Mouse (Mus musculus): ENCODE data around the gene Cdkn1b.

Gene Cdkn1b

GRCm38 (mm10) chr6:134920190-134921013, at the start of gene Cdkn1b:
Gene Cdkn1b (plus strand): TSS chr6:134920401.
- DNase-seq (ENCODE audit: low spot score), result peak; percentile 95

- no peak for DNase-seq (ENCODE audit: low spot score)
Measured at GRCm38 (mm10) chr6:134870887-134871286, 49.3 kb upstream of the Cdkn1b start.

GRCm38 (mm10) chr6:134872236-134872635, 48.0 kb upstream of the Cdkn1b start:
- no peak for DNase-seq (ENCODE audit: low spot score)

GRCm38 (mm10) chr6:134873018-134873417, 47.2 kb upstream of the Cdkn1b start:
- DNase-seq (ENCODE audit: low spot score), result no peak

GRCm38 (mm10) chr6:134876795-134877194, 43.4 kb upstream of the Cdkn1b start:
- DNase-seq (ENCODE audit: low spot score), result peak; percentile 70

GRCm38 (mm10) chr6:134877276-134877675, 42.9 kb upstream of the Cdkn1b start:
- no peak for DNase-seq (ENCODE audit: low spot score)

- no peak for DNase-seq (ENCODE audit: low spot score)
Measured at GRCm38 (mm10) chr6:134877892-134878291, 42.3 kb upstream of the Cdkn1b start.

GRCm38 (mm10) chr6:134879556-134879955, 40.6 kb upstream of the Cdkn1b start:
- DNase-seq (ENCODE audit: low spot score), result no peak

- DNase-seq (ENCODE audit: low spot score), result peak; percentile 71
Measured at GRCm38 (mm10) chr6:134880046-134880445, 40.2 kb upstream of the Cdkn1b start.

GRCm38 (mm10) chr6:134883661-134884060, 36.5 kb upstream of the Cdkn1b start:
- no peak for DNase-seq (ENCODE audit: low spot score)

- no peak for DNase-seq (ENCODE audit: low spot score)
Measured at GRCm38 (mm10) chr6:134885515-134885914, 34.7 kb upstream of the Cdkn1b start.

- DNase-seq (ENCODE audit: low spot score), result no peak
Measured at GRCm38 (mm10) chr6:134886475-134886874, 33.7 kb upstream of the Cdkn1b start.

- no peak for DNase-seq (ENCODE audit: low spot score)
Measured at GRCm38 (mm10) chr6:134887008-134887407, 33.2 kb upstream of the Cdkn1b start.

- DNase-seq (ENCODE audit: low spot score), result no peak
Measured at GRCm38 (mm10) chr6:134887711-134888449, 32.3 kb upstream of the Cdkn1b start.

GRCm38 (mm10) chr6:134888563-134889017, 31.6 kb upstream of the Cdkn1b start:
- no peak for DNase-seq (ENCODE audit: low spot score)

GRCm38 (mm10) chr6:134889763-134890162, 30.4 kb upstream of the Cdkn1b start:
- no peak for DNase-seq (ENCODE audit: low spot score)

- no peak for DNase-seq (ENCODE audit: low spot score)
Measured at GRCm38 (mm10) chr6:134890436-134890835, 29.8 kb upstream of the Cdkn1b start.

GRCm38 (mm10) chr6:134896570-134897436, 23.4 kb upstream of the Cdkn1b start:
- DNase-seq (ENCODE audit: low spot score), result no peak

GRCm38 (mm10) chr6:134897443-134898094, 22.6 kb upstream of the Cdkn1b start:
- DNase-seq (ENCODE audit: low spot score), result peak; percentile 92

GRCm38 (mm10) chr6:134898095-134898965, 21.9 kb upstream of the Cdkn1b start, which contains the start of gene Gpr19:
Gene Gpr19 (minus strand): TSS chr6:134898578.
- peak; percentile 99 for DNase-seq (ENCODE audit: low spot score)

All from adipocyte (in vitro differentiated cells).